In the genomic region with DNA sequence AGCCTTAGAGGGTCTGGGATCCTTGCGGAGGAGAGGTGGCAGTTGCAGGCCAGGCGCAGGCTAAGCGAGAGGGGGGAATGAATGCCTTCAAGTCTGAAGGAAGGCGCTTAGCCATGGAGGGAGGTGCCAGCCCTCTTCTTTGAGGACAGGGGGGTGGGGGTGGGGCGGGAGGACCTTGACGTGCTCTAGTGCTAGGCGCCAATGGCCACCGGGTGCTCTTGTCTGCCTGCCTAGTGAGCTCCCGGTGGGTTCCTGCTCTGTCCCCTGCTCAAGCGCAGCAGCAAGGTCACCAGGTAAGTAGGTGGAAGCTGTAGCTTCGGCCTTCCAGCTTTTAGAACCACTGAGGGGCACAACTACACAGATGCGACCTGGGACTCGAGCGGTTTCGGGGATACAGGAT, we compare ENCODE assay signal across 8 mouse cellular contexts. TPM values are rescaled to one million over a fixed set of nuclear protein-coding genes. Genes with fewer than 3 reads are reported as not detected.
DNase-seq lines count a peak whose midpoint lies in the region; ATAC-seq and TF ChIP-seq lines count a peak whose summit lies in the region.

No protein-coding gene starts in this region.

- no peak for DNase-seq in lung, adult 2 months
- DNase-seq in forebrain, embryonic 10.5 days (ENCODE audit: extremely low spot score, low spot score), result peak; percentile 47
- DNase-seq in thymus, postnatal 25 days, result no peak
- no peak for DNase-seq in right cerebral cortex, adult 2 months (ENCODE audit: low spot score in 2 of 2)

- H3K9ac ChIP-seq in lung, embryonic 15.5 days, result peak overlapping the region; percentile 43
- peak overlapping the region; percentile 77 for H3K9ac ChIP-seq in limb, embryonic 13.5 days

- no peaks in the 10 kb centered on the region for H3K9me3 ChIP-seq in lung, embryonic 15.5 days
- no peaks in the 10 kb centered on the region for H3K9me3 ChIP-seq in forebrain, embryonic 10.5 days
- H3K9me3 ChIP-seq in limb, embryonic 13.5 days, result no peaks in the 10 kb centered on the region

- WGBS in lung, embryonic 15.5 days, result 11% methylated on average over 15 of the region's 15 CpGs
- WGBS in lung, adult 2 months, result 18% methylated on average over 15 of the region's 15 CpGs
- WGBS in forebrain, embryonic 10.5 days, result 2% methylated on average over 15 of the region's 15 CpGs
- WGBS in limb, embryonic 13.5 days, result 2% methylated on average over 14 of the region's 15 CpGs
- 29% methylated on average over 15 of the region's 15 CpGs for WGBS in small intestine, adult 2 months

- H3K27ac ChIP-seq in lung, embryonic 15.5 days, result no peak overlapping the region
- peak overlapping the region; percentile 81 for H3K27ac ChIP-seq in forebrain, embryonic 10.5 days
- H3K27ac ChIP-seq in limb, embryonic 13.5 days, result no peak overlapping the region
- H3K27ac ChIP-seq in small intestine, adult 2 months (ENCODE audit: insufficient read depth, low read depth, low read length), result no peak overlapping the region

- H3K4me2 ChIP-seq in lung, embryonic 15.5 days, result peak overlapping the region; percentile 100
- H3K4me2 ChIP-seq in limb, embryonic 13.5 days (replicated peaks), result peak overlapping the region; percentile 100

- H3K27me3 ChIP-seq in lung, embryonic 15.5 days, result peaks cover 26% of the 10 kb centered on the region
- H3K27me3 ChIP-seq in forebrain, embryonic 10.5 days (ENCODE audit: poor library complexity, severe bottlenecking), result peaks cover 36% of the 10 kb centered on the region
- peaks cover 24% of the 10 kb centered on the region for H3K27me3 ChIP-seq in limb, embryonic 13.5 days
- H3K27me3 ChIP-seq in small intestine, adult 2 months (ENCODE audit: control insufficient read depth, insufficient read depth, low read length), result peaks cover 33% of the 10 kb centered on the region

- H3K4me1 ChIP-seq in lung, embryonic 15.5 days, result peaks cover 12% of the 10 kb centered on the region
- peaks cover 13% of the 10 kb centered on the region for H3K4me1 ChIP-seq in lung, adult 2 months (ENCODE audit: control insufficient read depth, insufficient read depth, low read length)
- peaks cover 27% of the 10 kb centered on the region for H3K4me1 ChIP-seq in forebrain, embryonic 10.5 days
- H3K4me1 ChIP-seq in limb, embryonic 13.5 days, result peaks cover 12% of the 10 kb centered on the region; the same call in 1 of the 2 replicates
- H3K4me1 ChIP-seq in small intestine, adult 2 months (ENCODE audit: control insufficient read depth, insufficient read depth, insufficient read length, low read length), result peaks cover 9% of the 10 kb centered on the region

- TF ChIP-seq CTCF in lung, adult 2 months (IDR thresholded peaks at IDR 0.05; ENCODE audit: insufficient read depth, low read length), result no peak
- TF ChIP-seq CTCF in small intestine, adult 2 months (IDR thresholded peaks at IDR 0.05; ENCODE audit: extremely low read depth, insufficient read length, insufficient replicate concordance, low read depth, low read length), result no peak

- peak overlapping the region; percentile 60 for H3K4me3 ChIP-seq in lung, embryonic 15.5 days
- no peak overlapping the region for H3K4me3 ChIP-seq in lung, adult 2 months (replicated peaks; ENCODE audit: extremely low read depth, low read depth, low read length)
- peak overlapping the region; percentile 71 for H3K4me3 ChIP-seq in forebrain, embryonic 10.5 days
- H3K4me3 ChIP-seq in limb, embryonic 13.5 days, result peak overlapping the region; percentile 65
- peak overlapping the region; percentile 66; the same call in 1 of the 2 replicates for H3K4me3 ChIP-seq in small intestine, adult 2 months (ENCODE audit: low read depth, low read length)

- no peak; the same call in 1 of the 2 replicates for ATAC-seq in lung, embryonic 15.5 days (ENCODE audit: borderline replicate concordance, extremely low read depth, low FRiP score, low TSS enrichment)
- peak; percentile 45; the same call in 1 of the 2 replicates for ATAC-seq in limb, embryonic 13.5 days (ENCODE audit: low FRiP score, low read depth)
- no peak for ATAC-seq in megakaryocyte progenitor cell, adult 5-6 weeks (replicated peaks; ENCODE audit: poor library complexity)

- no peak for TF ChIP-seq POLR2A in lung, adult 2 months (IDR thresholded peaks at IDR 0.05; ENCODE audit: borderline replicate concordance, extremely low read depth, low read depth, low read length)
- TF ChIP-seq POLR2A in small intestine, adult 2 months (IDR thresholded peaks at IDR 0.05; ENCODE audit: low read depth, low read length), result no peak

- H3K36me3 ChIP-seq in lung, embryonic 15.5 days, result no peaks in the 10 kb centered on the region
- H3K36me3 ChIP-seq in forebrain, embryonic 10.5 days (replicated peaks), result no peaks in the 10 kb centered on the region
- no peaks in the 10 kb centered on the region for H3K36me3 ChIP-seq in limb, embryonic 13.5 days
- H3K36me3 ChIP-seq in small intestine, adult 2 months (ENCODE audit: control insufficient read depth, insufficient read depth, low read length), result no peaks in the 10 kb centered on the region

RNA-seq across cellular contexts. Expression of gene Ppp1r3g, which starts 9.1 kb away (rescaled TPM):
- 0.69 and 1.4 TPM in 2 replicates for polyA plus RNA-seq in lung, embryonic 15.5 days (2015; fragmentation: Nextera tagmentation; extraction: Ambion mirVana)
- polyA plus RNA-seq in lung, adult 2 months (2012; rRNA removed), result 0.10 TPM in 1 of 2 replicates, not detected in the other
- 3.6 and 4.7 TPM in 2 replicates for polyA plus RNA-seq in forebrain, embryonic 10.5 days (2016; fragmentation: Nextera tagmentation; extraction: Ambion mirVana)
- polyA plus RNA-seq in limb, embryonic 13.5 days (2015; fragmentation: Nextera tagmentation; extraction: Ambion mirVana), result 3.3 and 3.7 TPM in 2 replicates
- polyA plus RNA-seq in small intestine, adult 2 months (2012; rRNA removed), result 0.05 TPM in 1 of 2 replicates, not detected in the other
- not detected in 2 replicates for total RNA-seq in megakaryocyte progenitor cell, adult 5-6 weeks (2015)
- 0.24 TPM in 1 of 2 replicates, not detected in the other for total RNA-seq in megakaryocyte progenitor cell, adult 5-6 weeks (2017)
